Mouse (Mus musculus) granulocyte monocyte progenitor cell, adult 5-6 weeks (primary cell): ENCODE data around the gene B3gat3. TPM values are rescaled to one million over a fixed set of nuclear protein-coding genes. Genes with fewer than 3 reads are reported as not detected.

ENCODE experiments used
- ATAC-seq: replicated peaks from 2 replicates; pipeline ENCODE4 v1.8.0; 2016; ENCODE audit warnings: mild to moderate bottlenecking, moderate TSS enrichment, inconsistent platforms; ENCODE audit not compliant: poor library complexity, severe bottlenecking
- total RNA-seq, 2 experiments: library from RNA; stranded (forward) in 1 of 2; stranded (reverse) in 1 of 2; fragments of 200-712, 200-1000 nt in 1 of 2; fragments of >200 nt in 1 of 2; fragmentation: Nextera tagmentation in 1 of 2; gene quantifications; 2 replicates each; pipeline ENCODE4 v1.2.3; 2014 to 2017

B3gat3 gene
- total RNA-seq, 2 experiments from 2014 or later = 25.9 to 26.5 TPM

DNA sequence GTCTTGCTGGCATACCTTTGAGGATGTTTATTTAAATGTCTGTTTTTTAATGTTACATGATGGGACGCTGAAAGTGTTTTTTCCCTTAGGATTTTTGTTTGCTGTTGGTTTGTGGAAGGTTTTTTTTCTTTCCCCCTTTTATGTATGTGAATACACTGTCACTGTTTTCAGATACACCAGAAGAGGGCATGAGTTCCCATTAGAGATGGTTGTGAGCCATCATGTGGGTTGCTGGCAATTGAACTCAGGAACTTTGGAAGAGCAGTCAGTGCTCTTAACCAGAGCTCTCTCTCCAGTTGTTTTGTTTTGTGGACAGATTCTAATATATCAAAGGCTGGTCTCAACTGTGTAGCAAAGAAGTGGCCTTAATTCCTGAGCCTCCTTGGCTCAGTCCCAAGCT, 54.5 kb downstream of the B3gat3 start:
- ATAC-seq = no peak

- no peak for ATAC-seq
Observed at GRCm38 (mm10) chr19:8975491-8975890, 55.3 kb downstream of the B3gat3 start.

GRCm38 (mm10) chr19:8976535-8976934, 56.4 kb downstream of the B3gat3 start:
- peak; percentile 47 for ATAC-seq

Other genes starting within 250 kb of the B3gat3 start
Only the 30 nearest of the 32 such genes appear.
- 122 and 136 TPM in 2 replicates for gene Wdr74, start 184.5 kb upstream of the B3gat3 start, total RNA-seq (2014; fragmentation: Nextera tagmentation)
- 96.6 and 196 TPM in 2 replicates for gene Wdr74, start 184.5 kb upstream of the B3gat3 start, total RNA-seq (2017)
- gene 1700092M07Rik, start 179.7 kb upstream of the B3gat3 start, total RNA-seq (2014; fragmentation: Nextera tagmentation) = not detected in 2 replicates
- gene 1700092M07Rik, start 179.7 kb upstream of the B3gat3 start, total RNA-seq (2017) = 2.5 TPM in 2 replicates
- 63.4 and 64.7 TPM in 2 replicates for gene Stx5a, start 179.0 kb upstream of the B3gat3 start, total RNA-seq (2014; fragmentation: Nextera tagmentation)
- 43.0 and 62.0 TPM in 2 replicates for gene Stx5a, start 179.0 kb upstream of the B3gat3 start, total RNA-seq (2017)
- gene Nxf1, start 163.3 kb upstream of the B3gat3 start, total RNA-seq (2014; fragmentation: Nextera tagmentation) = 268 and 347 TPM in 2 replicates
- gene Nxf1, start 163.3 kb upstream of the B3gat3 start, total RNA-seq (2017) = 89.4 and 113 TPM in 2 replicates
- 61.2 and 62.7 TPM in 2 replicates for gene Tmem223, start 149.4 kb upstream of the B3gat3 start, total RNA-seq (2014; fragmentation: Nextera tagmentation)
- 35.7 and 40.6 TPM in 2 replicates for gene Tmem223, start 149.4 kb upstream of the B3gat3 start, total RNA-seq (2017)
- 141 and 147 TPM in 2 replicates for gene Tmem179b, start 145.9 kb upstream of the B3gat3 start, total RNA-seq (2014; fragmentation: Nextera tagmentation)
- 69.5 and 81.3 TPM in 2 replicates for gene Tmem179b, start 145.9 kb upstream of the B3gat3 start, total RNA-seq (2017)
- 19.1 and 20.5 TPM in 2 replicates for gene Taf6l, start 134.0 kb upstream of the B3gat3 start, total RNA-seq (2014; fragmentation: Nextera tagmentation)
- 10.0 and 15.6 TPM in 2 replicates for gene Taf6l, start 134.0 kb upstream of the B3gat3 start, total RNA-seq (2017)
- 112 and 148 TPM in 2 replicates for gene Polr2g, start 121.8 kb upstream of the B3gat3 start, total RNA-seq (2014; fragmentation: Nextera tagmentation)
- 51.7 and 69.8 TPM in 2 replicates for gene Polr2g, start 121.8 kb upstream of the B3gat3 start, total RNA-seq (2017)
- gene Zbtb3, start 117.8 kb upstream of the B3gat3 start, total RNA-seq (2014; fragmentation: Nextera tagmentation) = 3.1 TPM in 2 replicates
- gene Zbtb3, start 117.8 kb upstream of the B3gat3 start, total RNA-seq (2017) = 2.7 and 3.0 TPM in 2 replicates
- gene Ttc9c, start 101.0 kb upstream of the B3gat3 start, total RNA-seq (2014; fragmentation: Nextera tagmentation) = 41.3 and 42.1 TPM in 2 replicates
- 62.8 and 65.0 TPM in 2 replicates for gene Ttc9c, start 101.0 kb upstream of the B3gat3 start, total RNA-seq (2017)
- 71.4 and 85.1 TPM in 2 replicates for gene Hnrnpul2, start 100.4 kb upstream of the B3gat3 start, total RNA-seq (2014; fragmentation: Nextera tagmentation)
- 82.8 and 88.5 TPM in 2 replicates for gene Hnrnpul2, start 100.4 kb upstream of the B3gat3 start, total RNA-seq (2017)
- gene AC129217.1, start 90.6 kb upstream of the B3gat3 start, total RNA-seq (2014; fragmentation: Nextera tagmentation) = not detected in 2 replicates
- gene AC129217.1, start 90.6 kb upstream of the B3gat3 start, total RNA-seq (2017) = 34.1 TPM in 1 of 2 replicates, not detected in the other
- gene Bscl2, start 82.9 kb upstream of the B3gat3 start, total RNA-seq (2014; fragmentation: Nextera tagmentation) = 61.8 and 89.4 TPM in 2 replicates
- gene Bscl2, start 82.9 kb upstream of the B3gat3 start, total RNA-seq (2017) = 33.9 and 34.6 TPM in 2 replicates
- not detected in 2 replicates for gene Gng3, start 81.2 kb upstream of the B3gat3 start, total RNA-seq (2014; fragmentation: Nextera tagmentation)
- gene Gng3, start 81.2 kb upstream of the B3gat3 start, total RNA-seq (2017) = 0.26 TPM in 1 of 2 replicates, not detected in the other
- gene Lrrn4cl, start 69.6 kb upstream of the B3gat3 start, total RNA-seq (2014; fragmentation: Nextera tagmentation) = 0.11 TPM in 1 of 2 replicates, not detected in the other
- not detected in 2 replicates for gene Lrrn4cl, start 69.6 kb upstream of the B3gat3 start, total RNA-seq (2017)
- 115 and 150 TPM in 2 replicates for gene Ubxn1, start 48.9 kb upstream of the B3gat3 start, total RNA-seq (2014; fragmentation: Nextera tagmentation)
- gene Ubxn1, start 48.9 kb upstream of the B3gat3 start, total RNA-seq (2017) = 135 and 136 TPM in 2 replicates
- gene Uqcc3, start 39.5 kb upstream of the B3gat3 start, total RNA-seq (2014; fragmentation: Nextera tagmentation) = 57.3 and 67.4 TPM in 2 replicates
- gene Uqcc3, start 39.5 kb upstream of the B3gat3 start, total RNA-seq (2017) = 66.9 and 100 TPM in 2 replicates
- gene Lbhd1, start 36.6 kb upstream of the B3gat3 start, total RNA-seq (2014; fragmentation: Nextera tagmentation) = 49.4 and 65.5 TPM in 2 replicates
- 10.1 and 37.8 TPM in 2 replicates for gene Lbhd1, start 36.6 kb upstream of the B3gat3 start, total RNA-seq (2017)
- not detected in 2 replicates for gene Gm49403, start 36.4 kb upstream of the B3gat3 start, total RNA-seq (2014; fragmentation: Nextera tagmentation)
- gene Gm49403, start 36.4 kb upstream of the B3gat3 start, total RNA-seq (2017) = not detected in 2 replicates
- gene 1810009A15Rik, start 31.5 kb upstream of the B3gat3 start, total RNA-seq (2014; fragmentation: Nextera tagmentation) = 70.2 and 82.4 TPM in 2 replicates
- gene 1810009A15Rik, start 31.5 kb upstream of the B3gat3 start, total RNA-seq (2017) = 92.1 and 109 TPM in 2 replicates
- not detected in 2 replicates for gene Gm49416, start 31.4 kb upstream of the B3gat3 start, total RNA-seq (2014; fragmentation: Nextera tagmentation)
- gene Gm49416, start 31.4 kb upstream of the B3gat3 start, total RNA-seq (2017) = not detected in 2 replicates
- 23.7 and 30.3 TPM in 2 replicates for gene Ints5, start 27.4 kb upstream of the B3gat3 start, total RNA-seq (2014; fragmentation: Nextera tagmentation)
- gene Ints5, start 27.4 kb upstream of the B3gat3 start, total RNA-seq (2017) = 11.6 and 13.5 TPM in 2 replicates
- 143 and 154 TPM in 2 replicates for gene Ganab, start 22.3 kb upstream of the B3gat3 start, total RNA-seq (2014; fragmentation: Nextera tagmentation)
- gene Ganab, start 22.3 kb upstream of the B3gat3 start, total RNA-seq (2017) = 105 and 107 TPM in 2 replicates
- 2.2 and 2.9 TPM in 2 replicates for gene Rom1, start 9.0 kb downstream of the B3gat3 start, total RNA-seq (2014; fragmentation: Nextera tagmentation)
- 0.22 and 0.52 TPM in 2 replicates for gene Rom1, start 9.0 kb downstream of the B3gat3 start, total RNA-seq (2017)
- gene Eml3, start 9.2 kb downstream of the B3gat3 start, total RNA-seq (2014; fragmentation: Nextera tagmentation) = 26.1 and 30.2 TPM in 2 replicates
- 27.4 and 31.3 TPM in 2 replicates for gene Eml3, start 9.2 kb downstream of the B3gat3 start, total RNA-seq (2017)
- 115 and 125 TPM in 2 replicates for gene Mta2, start 21.5 kb downstream of the B3gat3 start, total RNA-seq (2014; fragmentation: Nextera tagmentation)
- gene Mta2, start 21.5 kb downstream of the B3gat3 start, total RNA-seq (2017) = 120 and 123 TPM in 2 replicates
- gene Tut1, start 33.5 kb downstream of the B3gat3 start, total RNA-seq (2014; fragmentation: Nextera tagmentation) = 17.8 and 28.9 TPM in 2 replicates
- 14.5 and 21.8 TPM in 2 replicates for gene Tut1, start 33.5 kb downstream of the B3gat3 start, total RNA-seq (2017)
- gene Eef1g, start 46.7 kb downstream of the B3gat3 start, total RNA-seq (2014; fragmentation: Nextera tagmentation) = 1,036 and 1,157 TPM in 2 replicates
- gene Eef1g, start 46.7 kb downstream of the B3gat3 start, total RNA-seq (2017) = 748 and 899 TPM in 2 replicates
- 5.8 and 12.1 TPM in 2 replicates for gene Ahnak, start 68.9 kb downstream of the B3gat3 start, total RNA-seq (2014; fragmentation: Nextera tagmentation)
- gene Ahnak, start 68.9 kb downstream of the B3gat3 start, total RNA-seq (2017) = 14.1 and 14.8 TPM in 2 replicates
- not detected in 2 replicates for gene Scgb1a1, start 167.6 kb downstream of the B3gat3 start, total RNA-seq (2014; fragmentation: Nextera tagmentation)
- not detected in 2 replicates for gene Scgb1a1, start 167.6 kb downstream of the B3gat3 start, total RNA-seq (2017)